Mouse (Mus musculus): Measurements from ENCODE around the gene Sfi1. TPM values are rescaled to one million over a fixed set of nuclear protein-coding genes. Genes with fewer than 3 reads are reported as not detected.
"Not testable (repeated sequence)": the region's sequence is repeated elsewhere in the genome, so short reads cannot be mapped to it uniquely, and the experiment has no call there.

Gene Sfi1
- total and polyA plus RNA-seq, 2 experiments from 2014 or later: 9.5 to 16.9 TPM

DNA sequence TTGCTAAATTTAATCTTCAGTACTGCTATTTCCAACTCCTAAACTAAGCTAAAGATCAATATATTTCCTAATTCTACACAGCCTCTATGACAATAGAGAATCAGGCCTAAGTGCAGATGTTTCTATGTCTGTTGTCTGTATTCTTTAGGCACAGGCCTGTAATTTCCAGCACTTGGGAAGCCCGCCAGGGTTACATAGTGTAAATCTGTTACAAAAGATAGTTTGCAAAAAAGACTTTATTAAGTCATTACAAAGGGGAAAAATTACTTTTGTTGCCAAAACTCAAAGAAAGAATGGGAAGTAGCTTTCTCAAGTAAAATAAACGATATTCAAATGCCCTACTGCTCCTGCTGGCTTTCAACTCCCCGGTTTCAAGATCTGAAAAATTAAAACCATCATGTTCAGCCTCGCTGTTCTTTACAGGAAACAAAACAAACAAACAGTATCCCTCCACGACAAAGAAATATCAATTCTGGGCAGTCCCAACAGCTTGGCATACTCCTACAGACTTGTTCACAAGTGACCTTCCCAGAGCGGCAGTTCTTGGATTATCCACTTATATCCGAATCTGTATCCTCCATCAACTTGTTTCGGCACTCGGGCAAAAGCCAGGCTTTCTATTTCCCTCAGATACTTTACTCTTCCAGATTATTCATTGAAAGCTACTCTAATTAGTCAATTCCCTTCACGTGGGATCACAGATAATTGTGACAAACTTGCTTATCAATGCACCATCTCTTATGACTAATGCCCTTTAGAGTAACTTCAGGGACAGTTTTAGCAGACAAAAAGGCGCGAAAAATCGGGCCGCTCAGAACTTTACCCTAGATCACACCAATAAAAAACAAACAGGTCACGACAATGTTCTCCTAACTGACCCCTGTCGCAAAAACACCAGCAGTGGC lies 8.3 kb upstream of the Sfi1 start:
- 7% methylated on average over 16 of the region's 16 CpGs for WGBS
- H3K9me3 ChIP-seq (ENCODE audit: low read length): no peaks in the 10 kb centered on the region
- H3K9ac ChIP-seq (replicated peaks; ENCODE audit: low read length): no peak overlapping the region; the same call in 1 of the 2 replicates
- peaks cover 4% of the 10 kb centered on the region; the same call in 1 of the 2 replicates for H3K36me3 ChIP-seq (ENCODE audit: insufficient read depth, low read length)
- H3K4me3 ChIP-seq (ENCODE audit: low read length): peak overlapping the region; percentile 35
- H3K4me1 ChIP-seq (ENCODE audit: insufficient read depth, low read length): no peaks in the 10 kb centered on the region
- no peak overlapping the region; the same call in 1 of the 2 replicates for H3K27ac ChIP-seq
- peak overlapping the region; percentile 27 for H3K4me2 ChIP-seq (ENCODE audit: low read depth, low read length)
- ATAC-seq (no peak), DNase-seq (ENCODE audit: low spot score) (no peak)
- no peaks in the 10 kb centered on the region for H3K27me3 ChIP-seq (ENCODE audit: insufficient read depth, low read length)
- TF ChIP-seq CTCF (IDR thresholded peaks at IDR 0.05; ENCODE audit: low read depth): no peak

DNA sequence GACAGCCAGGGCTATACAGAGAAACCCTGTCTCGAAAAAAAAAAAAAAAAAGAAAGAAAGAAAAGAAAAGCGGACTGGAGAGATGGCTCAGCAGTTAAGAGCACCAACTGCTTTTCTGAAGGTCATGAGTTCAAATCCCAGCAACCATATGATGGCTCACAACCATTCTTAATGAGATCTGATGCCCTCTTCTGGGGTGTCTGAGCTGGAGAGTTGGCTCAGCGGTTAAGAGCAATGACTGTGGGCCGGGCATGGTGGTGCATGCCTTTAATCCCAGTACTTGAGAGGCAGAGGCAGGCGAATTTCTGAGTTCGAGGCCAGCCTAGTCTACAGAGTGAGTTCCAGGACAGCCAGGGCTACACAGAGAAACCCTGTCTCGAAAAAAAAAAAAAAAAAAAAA lies 7.4 kb upstream of the Sfi1 start:
- not testable (repeated sequence) for H3K27ac ChIP-seq; H3K4me2 ChIP-seq (ENCODE audit: low read depth, low read length); H3K36me3 ChIP-seq (ENCODE audit: insufficient read depth, low read length); H3K4me3 ChIP-seq (ENCODE audit: low read length); H3K9me3 ChIP-seq (ENCODE audit: low read length); H3K4me1 ChIP-seq (ENCODE audit: insufficient read depth, low read length); ATAC-seq; DNase-seq (ENCODE audit: low spot score); H3K27me3 ChIP-seq (ENCODE audit: insufficient read depth, low read length); H3K9ac ChIP-seq (replicated peaks; ENCODE audit: low read length)
- WGBS: 95% methylated on average over 6 of the region's 7 CpGs

DNA sequence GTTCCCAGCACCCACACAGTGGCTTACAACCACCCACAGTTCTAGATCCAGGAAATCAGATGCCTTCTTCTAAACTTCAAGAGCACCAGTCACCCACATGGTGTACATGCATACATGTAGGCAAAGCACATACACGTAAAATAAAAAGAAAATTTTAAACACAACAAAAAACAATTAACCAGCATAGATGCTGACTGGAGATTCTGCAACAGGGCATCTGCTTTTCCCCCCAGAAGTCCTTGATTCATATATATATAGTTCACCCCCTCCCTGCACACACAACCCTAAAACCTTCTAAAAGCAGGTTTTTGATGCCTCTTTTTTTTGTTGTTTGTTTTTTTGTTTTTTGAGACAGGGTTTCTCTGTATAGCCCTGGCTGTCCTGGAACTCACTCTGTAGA lies 10.6 kb downstream of the Sfi1 start:
- H3K4me1 ChIP-seq (ENCODE audit: insufficient read depth, low read length); H3K36me3 ChIP-seq (ENCODE audit: insufficient read depth, low read length); ATAC-seq; DNase-seq (ENCODE audit: low spot score); H3K4me3 ChIP-seq (ENCODE audit: low read length); H3K4me2 ChIP-seq (ENCODE audit: low read depth, low read length); H3K27ac ChIP-seq; H3K9me3 ChIP-seq (ENCODE audit: low read length); H3K27me3 ChIP-seq (ENCODE audit: insufficient read depth, low read length); H3K9ac ChIP-seq (replicated peaks; ENCODE audit: low read length): not testable (repeated sequence)
- 95% methylated on average over 1 of the region's 1 CpGs for WGBS

DNA sequence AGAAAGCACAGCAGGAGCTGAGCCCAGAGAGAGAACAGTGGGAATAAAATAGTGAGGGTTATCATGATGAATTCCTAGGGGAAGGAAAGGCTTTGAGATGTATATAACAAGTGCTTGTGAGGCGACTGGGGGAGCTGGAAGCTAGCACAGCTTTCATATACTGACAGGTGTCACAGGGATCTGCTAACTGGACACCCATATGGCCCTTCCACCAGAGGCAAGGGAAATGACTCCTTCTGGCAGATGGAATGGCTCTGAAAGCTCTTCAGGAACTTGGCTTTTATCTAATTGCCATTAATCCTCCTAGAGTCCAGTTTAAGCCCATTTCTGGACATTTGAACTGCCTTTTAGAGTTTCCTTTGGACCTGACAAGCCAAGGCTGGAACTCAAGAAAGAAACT lies 11.3 kb downstream of the Sfi1 start:
- H3K9me3 ChIP-seq (ENCODE audit: low read length); H3K4me2 ChIP-seq (ENCODE audit: low read depth, low read length); ATAC-seq; H3K27me3 ChIP-seq (ENCODE audit: insufficient read depth, low read length); H3K9ac ChIP-seq (replicated peaks; ENCODE audit: low read length); H3K4me3 ChIP-seq (ENCODE audit: low read length); H3K27ac ChIP-seq; H3K36me3 ChIP-seq (ENCODE audit: insufficient read depth, low read length); H3K4me1 ChIP-seq (ENCODE audit: insufficient read depth, low read length); DNase-seq (ENCODE audit: low spot score): not testable (repeated sequence)
- 10% methylated on average over 1 of the region's 1 CpGs for WGBS

DNA sequence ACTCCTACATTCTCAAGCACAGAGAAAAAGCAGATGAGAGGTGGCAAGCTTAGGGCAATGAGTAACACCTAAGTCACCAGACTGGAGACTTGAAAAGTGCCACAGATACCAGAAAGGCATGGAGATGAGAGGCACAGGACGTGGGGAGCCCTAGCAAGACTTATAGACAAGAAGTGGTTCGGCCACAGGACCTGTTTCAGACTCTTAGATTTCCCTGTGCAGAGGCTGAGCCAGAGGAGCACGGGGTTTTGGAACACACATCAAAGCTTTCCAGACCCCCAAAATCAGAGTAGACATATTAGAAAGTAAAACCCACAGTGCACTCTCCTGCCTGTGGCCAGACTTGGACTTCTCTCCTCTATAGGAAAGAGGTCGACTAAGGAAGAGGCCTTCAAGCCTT lies 12.0 kb downstream of the Sfi1 start:
- H3K36me3 ChIP-seq (ENCODE audit: insufficient read depth, low read length); H3K4me3 ChIP-seq (ENCODE audit: low read length); H3K27me3 ChIP-seq (ENCODE audit: insufficient read depth, low read length); H3K9me3 ChIP-seq (ENCODE audit: low read length); H3K4me1 ChIP-seq (ENCODE audit: insufficient read depth, low read length); H3K4me2 ChIP-seq (ENCODE audit: low read depth, low read length); ATAC-seq; H3K9ac ChIP-seq (replicated peaks; ENCODE audit: low read length); H3K27ac ChIP-seq: not testable (repeated sequence)
- 63% methylated on average over 4 of the region's 4 CpGs for WGBS
- DNase-seq (ENCODE audit: low spot score): peak; percentile 31

DNA sequence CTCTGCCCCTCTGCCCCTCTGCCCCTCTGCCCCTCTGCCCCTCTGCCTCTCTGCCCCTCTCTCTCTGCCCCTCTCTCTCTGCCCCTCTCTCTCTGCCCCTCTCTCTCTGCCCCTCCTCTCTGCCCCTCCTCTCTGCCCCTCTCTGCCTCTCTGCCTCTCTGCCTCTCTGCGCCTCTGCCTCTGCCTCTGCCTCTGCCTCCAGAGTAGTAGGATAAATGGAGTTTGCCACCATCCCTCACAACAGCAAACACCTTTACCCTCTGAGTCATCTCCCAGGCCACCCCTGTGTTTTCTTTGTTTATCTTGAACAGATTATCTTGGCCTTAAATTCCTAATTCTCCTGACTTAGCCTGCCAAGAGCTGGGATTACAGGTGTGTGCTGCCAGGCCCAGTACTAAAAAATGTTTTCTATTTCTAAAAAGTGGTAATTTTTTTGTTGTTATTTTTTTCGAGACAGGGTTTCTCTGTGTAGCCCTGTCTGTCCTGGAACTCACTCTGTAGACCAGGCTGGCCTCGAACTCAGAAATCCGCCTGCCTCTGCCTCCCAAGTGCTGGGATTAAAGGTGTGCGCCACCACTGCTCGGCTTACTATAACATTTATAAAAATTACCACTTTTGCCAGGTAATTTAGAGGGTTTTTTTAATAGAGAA lies 12.6 kb downstream of the Sfi1 start:
- H3K4me3 ChIP-seq (ENCODE audit: low read length); DNase-seq (ENCODE audit: low spot score); H3K4me1 ChIP-seq (ENCODE audit: insufficient read depth, low read length); H3K9me3 ChIP-seq (ENCODE audit: low read length); H3K27ac ChIP-seq; H3K36me3 ChIP-seq (ENCODE audit: insufficient read depth, low read length); H3K9ac ChIP-seq (replicated peaks; ENCODE audit: low read length); H3K4me2 ChIP-seq (ENCODE audit: low read depth, low read length); H3K27me3 ChIP-seq (ENCODE audit: insufficient read depth, low read length); ATAC-seq: not testable (repeated sequence)
- 70% methylated on average over 6 of the region's 6 CpGs for WGBS

DNA sequence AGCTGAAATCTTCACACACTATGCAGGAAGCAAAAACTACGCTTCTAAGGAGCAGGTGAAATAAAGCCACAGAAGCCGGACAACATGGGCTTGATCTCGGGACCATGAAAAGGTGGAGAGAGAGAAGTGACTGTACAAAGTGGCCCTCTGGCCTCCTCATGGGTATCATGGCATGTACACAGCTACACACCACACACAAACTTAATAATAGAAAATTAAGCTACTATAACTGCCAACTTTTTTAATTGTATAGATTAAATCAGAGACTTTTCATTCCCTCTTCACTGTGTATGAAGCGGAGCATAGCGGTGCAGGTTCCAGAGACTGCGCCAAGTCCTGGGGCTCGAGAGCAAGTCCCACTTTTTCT lies 13.6 kb downstream of the Sfi1 start:
- ATAC-seq; H3K4me1 ChIP-seq (ENCODE audit: insufficient read depth, low read length); H3K9ac ChIP-seq (replicated peaks; ENCODE audit: low read length); H3K27me3 ChIP-seq (ENCODE audit: insufficient read depth, low read length); H3K4me3 ChIP-seq (ENCODE audit: low read length); DNase-seq (ENCODE audit: low spot score); H3K4me2 ChIP-seq (ENCODE audit: low read depth, low read length); H3K36me3 ChIP-seq (ENCODE audit: insufficient read depth, low read length); H3K27ac ChIP-seq; H3K9me3 ChIP-seq (ENCODE audit: low read length): not testable (repeated sequence)
- 90% methylated on average over 7 of the region's 7 CpGs for WGBS

DNA sequence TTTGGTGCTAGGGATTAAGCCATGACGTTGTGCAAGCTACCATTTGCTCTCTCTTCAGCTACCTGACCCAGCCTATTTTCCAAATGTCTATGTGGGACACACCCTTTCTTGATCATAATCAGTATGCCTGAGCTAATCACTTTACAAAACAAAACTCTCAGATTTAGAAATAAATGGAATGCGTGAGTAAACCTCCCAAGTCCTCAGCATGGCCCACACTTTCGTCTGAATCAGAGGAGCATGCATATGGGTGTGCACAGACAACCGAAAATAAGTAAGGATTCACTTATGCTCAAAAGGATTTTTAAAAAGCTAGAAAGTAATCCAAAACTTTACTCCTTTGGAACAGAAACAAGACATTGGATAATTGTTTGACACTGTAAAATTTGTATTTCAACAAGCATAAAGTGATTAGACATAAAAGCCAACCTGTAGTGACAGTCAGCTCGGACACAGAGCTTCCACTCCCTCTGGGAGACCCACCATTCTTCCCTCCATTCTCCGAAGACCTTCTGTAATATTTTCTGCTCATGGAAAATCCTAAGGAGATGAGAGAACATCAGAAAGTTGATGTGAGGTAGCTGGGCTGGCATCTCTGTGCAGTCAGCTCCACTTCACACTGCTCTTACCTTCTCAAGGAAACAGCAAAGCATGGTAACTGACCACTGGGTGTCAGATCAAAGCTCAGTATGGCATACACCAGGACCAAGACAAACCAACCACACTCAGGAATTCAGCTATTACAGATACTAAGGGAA lies 14.1 kb downstream of the Sfi1 start:
- not testable (repeated sequence) for H3K4me3 ChIP-seq (ENCODE audit: low read length); H3K9ac ChIP-seq (replicated peaks; ENCODE audit: low read length); H3K27ac ChIP-seq; H3K27me3 ChIP-seq (ENCODE audit: insufficient read depth, low read length); ATAC-seq; H3K9me3 ChIP-seq (ENCODE audit: low read length); H3K36me3 ChIP-seq (ENCODE audit: insufficient read depth, low read length); H3K4me2 ChIP-seq (ENCODE audit: low read depth, low read length); H3K4me1 ChIP-seq (ENCODE audit: insufficient read depth, low read length)
- DNase-seq (ENCODE audit: low spot score): peak; percentile 3
- WGBS: 81% methylated on average over 6 of the region's 6 CpGs

DNA sequence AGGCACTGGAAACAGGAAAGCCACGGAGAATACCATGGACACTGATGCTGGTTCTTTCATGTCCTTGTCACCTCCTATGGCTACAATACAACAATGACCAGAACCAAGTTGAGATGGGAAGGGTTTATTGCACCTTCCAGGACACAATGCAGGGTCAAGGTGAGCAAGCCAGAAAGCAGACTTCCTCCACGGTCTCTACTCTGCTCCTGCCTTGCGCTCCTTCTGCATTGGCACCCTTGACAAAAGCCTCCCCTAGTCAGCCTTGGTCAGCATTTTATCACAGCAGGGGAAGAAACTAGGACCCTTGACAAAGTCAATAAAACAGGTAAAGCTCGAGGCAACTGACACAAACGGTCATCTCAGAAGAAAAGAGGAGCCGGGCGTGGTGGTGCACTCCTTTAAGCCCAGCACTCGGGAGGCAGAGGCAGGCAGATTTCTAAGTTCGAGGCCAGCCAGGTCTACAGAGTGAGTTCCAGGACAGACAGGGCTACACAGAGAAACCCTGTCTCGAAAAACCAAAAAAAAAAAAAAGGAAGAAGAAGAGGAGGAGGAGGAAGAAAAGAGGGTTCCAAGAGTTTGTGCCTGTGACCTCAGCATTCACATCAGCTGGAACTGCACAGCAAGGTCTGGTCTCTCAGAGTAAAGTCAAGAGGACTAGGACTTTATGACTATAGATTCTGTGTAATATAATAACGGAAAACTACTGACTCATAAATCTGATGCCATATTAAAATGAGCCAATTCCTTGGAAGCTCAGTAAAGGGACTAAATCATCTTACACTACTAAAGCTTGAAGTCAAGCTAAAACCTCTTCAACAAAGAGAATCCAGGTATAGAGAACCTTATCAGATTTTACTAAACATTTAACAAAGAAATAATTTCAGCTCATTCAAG lies 19.6 kb downstream of the Sfi1 start:
- not testable (repeated sequence) for H3K9ac ChIP-seq (replicated peaks; ENCODE audit: low read length); H3K4me3 ChIP-seq (ENCODE audit: low read length); H3K4me1 ChIP-seq (ENCODE audit: insufficient read depth, low read length); H3K36me3 ChIP-seq (ENCODE audit: insufficient read depth, low read length); H3K27ac ChIP-seq; H3K4me2 ChIP-seq (ENCODE audit: low read depth, low read length); H3K27me3 ChIP-seq (ENCODE audit: insufficient read depth, low read length); H3K9me3 ChIP-seq (ENCODE audit: low read length)
- 81% methylated on average over 11 of the region's 11 CpGs for WGBS
- peak; percentile 4 for DNase-seq (ENCODE audit: low spot score)
- peak; percentile 60 for ATAC-seq
